ENCODE assay signal across 8 mouse cellular contexts in the genomic region with DNA sequence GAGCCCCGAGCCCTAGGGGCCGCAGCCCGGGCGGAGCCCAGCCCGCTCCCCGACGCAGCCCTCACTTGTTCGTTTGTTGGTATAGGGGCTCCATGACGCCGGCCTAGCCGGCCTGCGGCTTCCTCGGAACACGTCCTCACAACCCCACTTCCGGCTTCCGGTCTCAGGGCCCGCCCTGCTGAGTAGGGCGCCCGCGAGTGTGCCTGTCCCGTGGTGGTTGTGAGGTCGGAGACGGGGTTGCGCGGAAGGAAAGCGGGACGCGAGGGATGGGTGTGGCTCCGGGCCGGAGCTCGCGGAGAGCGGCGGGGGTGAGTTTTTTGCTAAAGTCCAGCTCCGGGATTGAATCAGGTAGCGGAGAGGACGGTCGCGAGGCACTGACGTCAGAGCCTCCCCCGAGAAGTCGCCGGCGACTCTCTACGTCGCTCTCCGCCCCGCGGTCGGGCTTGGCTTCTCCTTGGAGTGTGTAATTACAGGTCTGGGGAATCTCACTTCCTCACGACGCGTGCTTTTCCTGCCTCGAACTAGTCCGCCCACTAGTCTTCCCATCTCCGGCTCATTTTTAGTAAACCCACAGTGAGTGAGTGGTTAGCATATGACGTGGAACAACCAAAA. TPM values are rescaled to one million over a fixed set of nuclear protein-coding genes. Genes with fewer than 3 reads are reported as not detected.
DNase-seq lines count a peak whose midpoint lies in the region; ATAC-seq and TF ChIP-seq lines count a peak whose summit lies in the region.

A gene (minus strand): TSS at position 334 of the 612 bp plus-strand sequence.

- peak within 1 kb of the TSS; percentile 68 for H3K4me2 ChIP-seq in forebrain, embryonic 13.5 days
- peak within 1 kb of the TSS; percentile 75 for H3K4me2 ChIP-seq in liver, postnatal 0 days (ENCODE audit: low read depth, low read length)
- H3K4me2 ChIP-seq in neural tube, embryonic 14.5 days (ENCODE audit: low read depth, low read length): peak within 1 kb of the TSS; percentile 50

- H3K4me3 ChIP-seq in E14TG2a.4 (replicated peaks; ENCODE audit: low read length): peak within 1 kb of the TSS; percentile 92
- H3K4me3 ChIP-seq in forebrain, embryonic 13.5 days: peak within 1 kb of the TSS; percentile 94
- peak within 1 kb of the TSS; percentile 88 for H3K4me3 ChIP-seq in liver, postnatal 0 days (ENCODE audit: low read depth, low read length)
- H3K4me3 ChIP-seq in neural tube, embryonic 14.5 days (ENCODE audit: low read depth, low read length): peak within 1 kb of the TSS; percentile 90

- peak within 1 kb of the TSS; percentile 90 for H3K9ac ChIP-seq in forebrain, embryonic 13.5 days
- peak within 1 kb of the TSS; percentile 90 for H3K9ac ChIP-seq in liver, postnatal 0 days (replicated peaks)
- H3K9ac ChIP-seq in neural tube, embryonic 14.5 days (replicated peaks; ENCODE audit: low read depth, low read length): peak within 1 kb of the TSS; percentile 97

- intact Hi-C loops in heart, postnatal 10 days (cut with DNase I): loop anchor here (10.0 kb wide), 1 partner anchor 343 kb away; no protein-coding TSS in a partner anchor

- peaks cover 8% of the 10 kb centered on the region for H3K27me3 ChIP-seq in E14TG2a.4 (ENCODE audit: insufficient read depth, low read length)
- no peaks in the 10 kb centered on the region for H3K27me3 ChIP-seq in forebrain, embryonic 13.5 days
- no peaks in the 10 kb centered on the region for H3K27me3 ChIP-seq in liver, postnatal 0 days (ENCODE audit: insufficient read depth, low read length)
- H3K27me3 ChIP-seq in neural tube, embryonic 14.5 days (ENCODE audit: control insufficient read depth, insufficient read depth, low read length): no peaks in the 10 kb centered on the region

- peak; percentile 84 for DNase-seq in c-Kit-positive CD71-positive TER-119-positive erythroid progenitor cells, embryonic 14.5 days (ENCODE audit: low spot score)
- peak; percentile 95 for DNase-seq in heart, postnatal 10 days
- peak; percentile 59 for DNase-seq in large intestine, adult 2 months (ENCODE audit: low read depth, low spot score)
- peak; percentile 93 for DNase-seq in liver, postnatal 0 days
- DNase-seq in testis, postnatal 10 days (ENCODE audit: low spot score): peak; percentile 87

- no peaks in the 10 kb centered on the region for H3K9me3 ChIP-seq in E14TG2a.4 (ENCODE audit: low read length)
- H3K9me3 ChIP-seq in forebrain, embryonic 13.5 days (replicated peaks): no peaks in the 10 kb centered on the region
- H3K9me3 ChIP-seq in liver, postnatal 0 days (ENCODE audit: low read length): no peaks in the 10 kb centered on the region
- H3K9me3 ChIP-seq in neural tube, embryonic 14.5 days (ENCODE audit: control insufficient read depth, low read length): no peaks in the 10 kb centered on the region

- peaks cover 17% of the 10 kb centered on the region for H3K4me1 ChIP-seq in E14TG2a.4 (replicated peaks; ENCODE audit: low read depth, low read length)
- H3K4me1 ChIP-seq in forebrain, embryonic 13.5 days: peaks cover 23% of the 10 kb centered on the region
- H3K4me1 ChIP-seq in liver, postnatal 0 days (ENCODE audit: insufficient read depth): 0 out of 2 replicates have a peak, but pooled peaks cover 2% of the 10 kb centered on the region
- 0 out of 2 replicates have a peak, but pooled peaks cover 3% of the 10 kb centered on the region for H3K4me1 ChIP-seq in neural tube, embryonic 14.5 days (ENCODE audit: control insufficient read depth, insufficient read depth, low read length)

- peak; percentile 98 for ATAC-seq in forebrain, embryonic 13.5 days
- peak; percentile 98 for ATAC-seq in liver, postnatal 0 days
- ATAC-seq in neural tube, embryonic 14.5 days (ENCODE audit: low read depth): peak; percentile 98

- WGBS in forebrain, embryonic 13.5 days: under 1% methylated on average over 57 of the region's 57 CpGs
- under 1% methylated on average over 57 of the region's 57 CpGs for WGBS in large intestine, adult 2 months
- WGBS in liver, postnatal 0 days (ENCODE audit: insufficient replicate concordance): under 1% methylated on average over 57 of the region's 57 CpGs
- under 1% methylated on average over 57 of the region's 57 CpGs for WGBS in neural tube, embryonic 14.5 days

- peak; percentile 15; the same call in 1 of the 2 replicates for TF ChIP-seq EP300 in liver, postnatal 0 days (IDR thresholded peaks at IDR 0.05; ENCODE audit: low read depth)

- peaks cover 21% of the 10 kb centered on the region for H3K36me3 ChIP-seq in E14TG2a.4 (ENCODE audit: insufficient read depth, low read length)
- no peaks in the 10 kb centered on the region for H3K36me3 ChIP-seq in forebrain, embryonic 13.5 days (ENCODE audit: poor library complexity, severe bottlenecking)
- H3K36me3 ChIP-seq in liver, postnatal 0 days (replicated peaks; ENCODE audit: insufficient read depth, low read length): no peaks in the 10 kb centered on the region
- H3K36me3 ChIP-seq in neural tube, embryonic 14.5 days (ENCODE audit: control insufficient read depth, insufficient read depth, low read length): no peaks in the 10 kb centered on the region

- H3K27ac ChIP-seq in forebrain, embryonic 13.5 days: peak within 1 kb of the TSS; percentile 96
- H3K27ac ChIP-seq in liver, postnatal 0 days (ENCODE audit: low read depth): peak within 1 kb of the TSS; percentile 99
- peak within 1 kb of the TSS; percentile 99 for H3K27ac ChIP-seq in neural tube, embryonic 14.5 days (ENCODE audit: low read depth, low read length)

- TF ChIP-seq CTCF in E14TG2a.4 (conservative IDR thresholded peaks at IDR 0.05; ENCODE audit: low read length): no peak
- no peak for TF ChIP-seq CTCF in liver, postnatal 0 days (IDR thresholded peaks at IDR 0.05; ENCODE audit: low read depth)

RNA-seq across cellular contexts. Expression of the gene that starts here (rescaled TPM):
- polyA plus RNA-seq in forebrain, embryonic 13.5 days (2015; fragmentation: Nextera tagmentation; extraction: Ambion mirVana): 90.9 and 99.5 TPM in 2 replicates
- total RNA-seq in heart, postnatal 10 days (2021): 10 to 100 TPM; 55.5 to 57.3 TPM
- 65.0 and 102 TPM in 2 replicates for polyA plus RNA-seq in large intestine, adult 2 months (2012; rRNA removed)
- polyA plus RNA-seq in liver, postnatal 0 days (2015; fragmentation: Nextera tagmentation; extraction: Ambion mirVana): 39.3 and 43.1 TPM in 2 replicates
- polyA plus RNA-seq in neural tube, embryonic 14.5 days (2014; fragmentation: Nextera tagmentation; extraction: Ambion mirVana): 76.3 and 88.8 TPM in 2 replicates

Comparison
In these comparisons a context has a peak if more than half of its experiments do, and no peak if none do; other contexts are left out.
1. Peak in every context shown above with its lines: DNase-seq, ATAC-seq, H3K4me3 ChIP-seq and H3K27ac ChIP-seq.